Mouse (Mus musculus) liver, adult 2 months (tissue): ENCODE measurements around the gene Tspan11.

ENCODE experiments used
- CTCF ChIP-seq: fragments of 200-500 bp; IDR thresholded peaks from 2 replicates; pipeline ENCODE4 v1.5.1; 2011; ENCODE audit warnings: low read depth, low read length, control low read depth
- POLR2A ChIP-seq: fragments of 200-500 bp; IDR thresholded peaks from 2 replicates; pipeline ENCODE4 v1.6.1; 2011; ENCODE audit warnings: low read length, control low read depth; ENCODE audit not compliant: insufficient read depth; ENCODE audit errors: extremely low read depth

DNA sequence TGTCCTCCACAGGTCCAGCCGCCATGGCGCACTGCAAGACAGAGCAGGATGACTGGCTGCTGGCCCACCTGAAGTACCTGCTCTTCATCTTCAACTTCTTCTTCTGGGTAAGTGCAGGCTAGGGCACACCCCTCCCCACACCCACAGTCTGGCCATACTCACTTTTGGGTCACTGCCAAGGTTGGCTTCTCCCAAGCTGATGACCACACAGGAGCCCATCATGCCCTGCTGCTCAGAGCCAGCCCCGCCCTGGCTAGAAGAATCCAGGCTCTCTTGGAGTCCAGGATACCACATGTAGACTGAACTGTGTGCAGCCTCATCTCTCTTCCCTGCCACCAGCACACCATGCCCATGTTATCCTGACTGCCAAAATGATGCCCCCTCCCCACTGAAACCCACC is 25.5 kb downstream of the Tspan11 start:
- no peak for TF ChIP-seq CTCF
- TF ChIP-seq POLR2A = no peak
